Mouse (Mus musculus) stomach, embryonic 15.5 days (tissue): ENCODE results near the gene Synpo2l. TPM values are rescaled to one million over a fixed set of nuclear protein-coding genes. Genes with fewer than 3 reads are reported as not detected.

ENCODE experiments used
- ATAC-seq: fragments of 200-750 bp; cut with Nextera tagmentation; 2 replicates; pipeline ENCODE4 v1.8.0; 2017; ENCODE audit warnings: low read depth, moderate number of reproducible peaks, moderate TSS enrichment; ENCODE audit not compliant: insufficient read depth, low FRiP score
- H3K27ac ChIP-seq: fragments of 300-500 bp; sonication (generic); 2 replicates; pipeline ENCODE4 v1.5.1; 2015; ENCODE audit warnings: mild to moderate bottlenecking, inconsistent platforms
- H3K27me3 ChIP-seq: fragments of 300-500 bp; sonication (generic); replicated peaks from 2 replicates; pipeline ENCODE4 v1.6.1; 2015; ENCODE audit warnings: inconsistent platforms
- H3K36me3 ChIP-seq: fragments of 300-500 bp; sonication (generic); 2 replicates; pipeline ENCODE4 v1.6.1; 2015; ENCODE audit warnings: inconsistent platforms
- H3K4me1 ChIP-seq: fragments of 300-500 bp; sonication (generic); 2 replicates; pipeline ENCODE4 v1.6.1; 2015; ENCODE audit warnings: inconsistent platforms
- H3K4me2 ChIP-seq: fragments of 300-500 bp; sonication (generic); 2 replicates; pipeline ENCODE4 v1.6.1; 2015; ENCODE audit warnings: mild to moderate bottlenecking, inconsistent platforms
- H3K4me3 ChIP-seq: fragments of 300-500 bp; sonication (generic); replicated peaks from 2 replicates; pipeline ENCODE4 v1.5.1; 2015; ENCODE audit warnings: inconsistent platforms
- H3K9ac ChIP-seq: fragments of 300-500 bp; sonication (generic); 2 replicates; pipeline ENCODE4 v1.6.1; 2015; ENCODE audit warnings: inconsistent platforms
- H3K9me3 ChIP-seq: fragments of 300-500 bp; sonication (generic); 2 replicates; pipeline ENCODE4 v1.6.1; 2016; ENCODE audit warnings: inconsistent platforms
- WGBS: fragments of 180-500 bp; shearing (Covaris S2); methylation state at CpG from one replicate; pipeline ENCODE4 v1.1.7; 2015; 5-methylcytosine and 5-hydroxymethylcytosine counted together
- polyA plus RNA-seq: library from polyadenylated mRNA; unstranded; fragments of >200 nt; fragmentation: Nextera tagmentation; extraction: Ambion mirVana; gene quantifications from 2 replicates; pipeline ENCODE4 v1.2.1, GENCODE M21; 2015

Synpo2l gene
- polyA plus RNA-seq, 1 experiment from 2014 or later, result 0.45 TPM

DNA sequence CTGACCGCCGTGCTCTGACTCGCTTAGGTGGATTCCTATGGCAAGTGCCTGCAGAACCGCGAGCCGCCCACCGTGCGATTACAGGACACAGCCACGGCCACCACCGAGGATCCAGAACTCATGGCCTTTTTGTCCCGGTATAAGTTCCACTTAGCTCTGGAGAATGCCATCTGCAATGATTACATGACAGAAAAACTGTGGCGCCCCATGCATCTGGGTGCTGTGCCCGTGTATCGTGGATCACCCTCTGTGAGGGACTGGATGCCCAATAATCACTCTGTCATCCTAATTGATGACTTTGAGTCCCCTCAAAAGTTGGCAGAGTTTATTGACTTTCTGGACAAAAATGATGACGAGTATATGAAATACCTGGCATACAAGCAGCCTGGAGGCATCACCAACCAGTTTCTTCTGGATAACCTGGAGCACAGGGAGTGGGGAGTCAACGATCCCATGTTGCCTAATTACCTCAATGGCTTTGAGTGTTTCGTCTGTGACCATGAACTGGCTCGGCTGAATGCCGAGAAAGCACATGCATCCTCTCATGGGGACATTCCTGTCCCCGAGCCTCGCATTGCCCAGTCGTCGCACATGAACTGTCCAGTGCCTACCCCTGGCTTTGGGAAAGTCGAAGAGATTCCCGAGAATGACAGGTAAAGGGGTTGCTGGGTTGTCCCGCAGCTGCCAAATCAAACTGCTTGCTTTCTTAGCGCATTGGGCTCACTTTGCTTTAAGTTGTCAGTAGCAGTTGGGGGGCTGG is 27.8 kb upstream of the Synpo2l start:
- H3K9me3 ChIP-seq, result no peaks in the 10 kb centered on the region
- H3K36me3 ChIP-seq, result peaks cover 26% of the 10 kb centered on the region
- H3K4me1 ChIP-seq, result peaks cover 21% of the 10 kb centered on the region
- WGBS, result 11% methylated on average over 27 of the region's 27 CpGs
- peak overlapping the region; percentile 97 for H3K27ac ChIP-seq
- peak overlapping the region; percentile 76 for H3K4me3 ChIP-seq
- H3K27me3 ChIP-seq, result no peaks in the 10 kb centered on the region
- H3K9ac ChIP-seq, result peak overlapping the region; percentile 75
- no peak for ATAC-seq
- H3K4me2 ChIP-seq, result peak overlapping the region; percentile 72

DNA sequence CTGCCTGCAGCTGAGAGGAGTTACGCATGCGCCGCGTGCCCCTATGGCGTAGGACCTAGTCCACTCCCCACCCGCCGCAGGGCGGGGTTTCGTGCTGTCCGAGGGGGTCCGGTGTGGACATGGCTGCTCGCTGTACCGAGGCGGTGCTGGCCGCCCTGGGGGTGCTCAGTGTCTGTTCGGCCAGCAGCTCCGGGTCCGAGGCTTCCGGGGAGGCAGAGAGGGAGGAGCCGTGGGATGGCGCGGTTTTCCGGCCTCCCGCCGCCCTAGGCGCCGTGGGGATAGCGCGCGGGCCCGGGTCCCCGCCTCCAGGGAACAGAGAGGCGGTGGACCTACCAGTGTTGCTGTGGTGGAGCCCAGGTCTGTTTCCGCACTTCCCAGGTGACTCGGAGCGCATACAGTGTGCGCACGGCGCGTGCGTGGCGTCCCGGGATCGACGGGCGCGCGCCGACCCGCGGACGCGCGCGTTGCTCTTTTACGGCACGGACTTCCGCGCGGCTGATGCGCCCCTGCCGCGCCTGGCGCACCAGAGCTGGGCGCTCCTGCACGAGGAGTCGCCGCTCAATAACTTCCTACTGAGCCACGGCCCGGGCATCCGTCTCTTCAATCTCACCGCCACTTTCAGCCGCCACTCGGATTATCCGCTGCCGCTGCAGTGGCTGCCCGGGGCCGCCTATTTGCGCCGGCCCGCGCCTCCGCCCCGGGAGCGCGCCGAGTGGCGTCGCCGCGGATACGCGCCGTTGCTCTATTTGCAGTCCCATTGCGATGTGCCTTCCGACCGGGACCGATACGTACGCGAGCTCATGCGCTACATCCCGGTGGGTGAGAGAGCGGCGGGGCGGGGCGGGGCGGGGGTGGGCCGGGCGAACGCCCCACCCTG is 27.0 kb upstream of the Synpo2l start, which contains the start of gene Fut11:
Fut11 (plus strand) TSS at position 85 of the 877 bp plus-strand sequence.
- H3K36me3 ChIP-seq, result peaks cover 32% of the 10 kb centered on the region
- peaks cover 21% of the 10 kb centered on the region for H3K4me1 ChIP-seq
- H3K4me2 ChIP-seq, result peak within 1 kb of the TSS; percentile 72
- peak within 1 kb of the TSS; percentile 97 for H3K27ac ChIP-seq
- H3K27me3 ChIP-seq, result no peaks in the 10 kb centered on the region
- H3K4me3 ChIP-seq, result peak within 1 kb of the TSS; percentile 76
- no peaks in the 10 kb centered on the region for H3K9me3 ChIP-seq
- under 1% methylated on average over 107 of the region's 111 CpGs for WGBS
- peak within 1 kb of the TSS; percentile 75 for H3K9ac ChIP-seq
- ATAC-seq, result peak; percentile 92

DNA sequence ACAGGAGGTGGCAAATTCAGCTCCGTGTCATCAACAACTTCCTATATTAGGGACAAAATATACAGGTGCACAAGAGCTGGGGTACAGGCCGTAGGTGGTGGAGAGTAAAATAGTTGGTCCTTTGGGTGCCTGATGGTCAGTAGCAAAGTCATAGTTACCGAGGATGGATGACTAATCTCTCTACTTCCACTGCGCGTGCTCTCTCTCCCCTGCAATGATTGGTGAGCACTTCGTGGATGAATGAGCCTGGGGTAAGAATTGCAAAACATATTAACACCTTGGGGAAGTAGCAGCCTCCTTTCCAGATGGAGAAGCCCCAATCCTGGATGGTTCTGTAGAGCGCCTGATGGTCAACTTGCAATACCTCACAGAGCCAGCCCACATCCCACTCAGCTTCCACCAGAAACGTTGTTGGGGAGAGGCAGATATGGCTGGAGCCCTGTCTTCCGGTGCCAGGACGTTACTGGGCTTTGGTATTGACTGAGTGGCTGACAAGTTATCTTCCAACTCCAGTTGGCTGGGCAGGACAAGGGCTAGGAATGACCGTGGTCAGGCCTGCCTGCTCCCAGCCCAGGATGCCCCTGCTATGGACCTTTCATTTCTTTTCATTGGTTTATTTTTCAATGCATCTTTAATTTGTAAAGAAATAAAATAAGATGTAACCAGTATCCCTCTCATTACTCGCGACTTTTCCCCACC is 26.2 kb upstream of the Synpo2l start:
- WGBS, result 45% methylated on average over 13 of the region's 13 CpGs
- ATAC-seq, result no peak; the same call in 1 of the 2 replicates
- H3K4me2 ChIP-seq, result peak overlapping the region; percentile 72
- H3K27me3 ChIP-seq, result no peaks in the 10 kb centered on the region
- H3K27ac ChIP-seq, result peak overlapping the region; percentile 97
- H3K9me3 ChIP-seq, result no peaks in the 10 kb centered on the region
- peak overlapping the region; percentile 76 for H3K4me3 ChIP-seq
- H3K9ac ChIP-seq, result peak overlapping the region; percentile 75; the same call in 1 of the 2 replicates
- peaks cover 16% of the 10 kb centered on the region for H3K4me1 ChIP-seq
- H3K36me3 ChIP-seq, result peaks cover 40% of the 10 kb centered on the region

- ATAC-seq, result no peak
- Histone ChIP-seq H3K4me2 (no peak overlapping the region; the same call in 1 of the 2 replicates), H3K9ac (no peak overlapping the region), H3K27ac (no peak overlapping the region), H3K36me3 (peaks cover 46% of the 10 kb centered on the region), H3K4me1 (peaks cover 16% of the 10 kb centered on the region), H3K27me3 (no peaks in the 10 kb centered on the region), H3K9me3 (no peaks in the 10 kb centered on the region), H3K4me3 (no peak overlapping the region)
- WGBS, result 91% methylated on average over 10 of the region's 10 CpGs
These were observed 25.5 kb upstream of the Synpo2l start for GRCm38 (mm10) chr14:20693589-20694101.

DNA sequence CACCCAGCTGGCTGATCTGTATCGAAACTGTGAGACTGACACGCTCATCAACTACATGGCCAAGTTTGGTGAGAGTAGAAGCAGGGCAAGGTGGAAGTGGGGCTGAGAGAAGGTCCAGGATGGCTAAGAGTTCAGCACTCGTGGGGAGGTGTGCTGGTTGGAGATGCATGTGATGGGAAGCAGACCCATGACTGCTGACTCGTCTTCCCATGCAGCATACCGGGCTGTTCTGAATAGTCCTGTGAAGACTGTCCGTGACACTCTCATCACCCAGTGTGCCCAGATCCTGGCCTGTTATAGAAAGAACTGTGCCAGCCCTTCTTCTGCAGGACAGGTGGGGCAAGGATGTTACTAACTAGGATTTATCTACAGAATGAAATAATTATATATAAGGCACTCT is 23.6 kb upstream of the Synpo2l start:
- Histone ChIP-seq H3K27ac (no peak overlapping the region), H3K4me3 (no peak overlapping the region), H3K9me3 (no peaks in the 10 kb centered on the region), H3K4me1 (peaks cover 11% of the 10 kb centered on the region), H3K36me3 (peaks cover 65% of the 10 kb centered on the region), H3K4me2 (no peak overlapping the region), H3K9ac (no peak overlapping the region), H3K27me3 (no peaks in the 10 kb centered on the region)
- 90% methylated on average over 6 of the region's 6 CpGs for WGBS
- ATAC-seq, result no peak

DNA sequence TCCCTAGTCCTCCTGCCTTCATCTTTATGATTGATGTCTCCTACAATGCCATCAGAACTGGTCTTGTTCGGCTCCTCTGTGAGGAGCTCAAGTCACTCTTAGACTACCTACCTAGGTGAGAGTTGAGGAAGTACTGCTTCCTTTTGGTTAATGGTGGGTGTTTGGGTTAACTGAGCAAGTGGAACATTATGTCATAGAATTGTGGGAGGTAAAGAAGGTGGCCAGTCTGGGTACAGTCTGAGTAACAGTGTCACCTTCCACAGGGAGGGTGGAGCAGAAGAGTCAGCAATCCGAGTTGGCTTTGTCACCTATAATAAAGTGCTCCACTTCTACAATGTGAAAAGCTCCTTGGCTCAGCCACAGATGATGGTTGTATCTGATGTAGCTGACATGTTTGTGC is 20.9 kb upstream of the Synpo2l start:
- no peaks in the 10 kb centered on the region for H3K4me1 ChIP-seq
- no peak overlapping the region for H3K4me2 ChIP-seq
- no peak overlapping the region for H3K4me3 ChIP-seq
- peaks cover 92% of the 10 kb centered on the region for H3K36me3 ChIP-seq
- no peaks in the 10 kb centered on the region for H3K9me3 ChIP-seq
- no peaks in the 10 kb centered on the region for H3K27me3 ChIP-seq
- WGBS, result 79% methylated on average over 2 of the region's 2 CpGs
- H3K9ac ChIP-seq, result no peak overlapping the region
- H3K27ac ChIP-seq, result no peak overlapping the region
- no peak for ATAC-seq

DNA sequence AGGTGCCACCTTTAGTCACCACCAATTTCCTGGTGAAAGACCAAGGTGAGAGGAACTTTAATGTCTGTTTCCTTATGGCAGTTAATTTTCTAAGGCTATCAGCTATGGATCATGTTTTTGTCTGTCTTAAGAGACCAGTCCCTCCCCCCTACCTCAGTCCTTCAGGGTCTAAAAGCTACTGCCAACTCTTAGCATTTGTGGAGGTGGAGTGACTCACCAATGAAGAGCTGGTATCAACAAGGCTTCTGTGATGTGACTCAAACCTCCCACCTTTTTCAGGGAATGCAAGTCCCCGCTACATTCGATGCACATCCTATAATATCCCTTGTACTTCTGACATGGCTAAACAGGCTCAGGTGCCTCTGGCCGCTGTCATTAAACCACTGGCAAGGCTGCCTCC is 18.4 kb upstream of the Synpo2l start:
- H3K4me3 ChIP-seq, result no peak overlapping the region
- no peak for ATAC-seq
- no peaks in the 10 kb centered on the region for H3K4me1 ChIP-seq
- no peak overlapping the region for H3K9ac ChIP-seq
- no peaks in the 10 kb centered on the region for H3K9me3 ChIP-seq
- H3K36me3 ChIP-seq, result peaks cover 93% of the 10 kb centered on the region
- 94% methylated on average over 3 of the region's 3 CpGs for WGBS
- H3K27me3 ChIP-seq, result no peaks in the 10 kb centered on the region
- no peak overlapping the region for H3K27ac ChIP-seq
- no peak overlapping the region for H3K4me2 ChIP-seq

GRCm38 (mm10) chr14:20682498-20682897 is 14.3 kb upstream of the Synpo2l start:
- Histone ChIP-seq H3K27me3 (no peaks in the 10 kb centered on the region), H3K9ac (no peak overlapping the region), H3K4me2 (no peak overlapping the region), H3K36me3 (peaks cover 88% of the 10 kb centered on the region), H3K4me1 (no peaks in the 10 kb centered on the region), H3K27ac (no peak overlapping the region), H3K4me3 (no peak overlapping the region), H3K9me3 (no peaks in the 10 kb centered on the region)
- no peak for ATAC-seq
- WGBS, result 71% methylated on average over 3 of the region's 3 CpGs

DNA sequence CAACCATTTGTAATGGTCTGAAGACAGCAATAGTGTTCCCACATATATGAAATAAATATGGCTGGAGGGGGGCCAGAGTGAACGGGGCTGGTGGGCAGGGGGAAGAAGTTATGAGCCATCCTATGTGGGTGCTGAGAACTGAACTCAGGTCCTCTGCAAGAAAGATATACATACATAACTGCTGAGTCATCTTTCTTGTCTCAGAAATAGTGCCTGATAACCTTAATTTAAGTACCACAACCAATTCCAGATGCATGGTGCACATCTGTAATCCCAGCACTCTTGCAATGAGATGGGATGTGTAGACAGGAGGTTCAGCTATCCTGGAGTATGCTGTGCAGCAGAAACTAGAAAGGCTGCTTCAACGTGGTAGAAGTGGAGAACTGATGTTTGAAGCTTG is 13.6 kb upstream of the Synpo2l start:
- H3K9ac ChIP-seq, result no peak overlapping the region
- H3K27me3 ChIP-seq, result no peaks in the 10 kb centered on the region
- WGBS, result 88% methylated on average over 2 of the region's 2 CpGs
- no peak overlapping the region for H3K4me3 ChIP-seq
- H3K4me1 ChIP-seq, result no peaks in the 10 kb centered on the region
- no peak overlapping the region for H3K27ac ChIP-seq
- H3K36me3 ChIP-seq, result peaks cover 84% of the 10 kb centered on the region
- ATAC-seq, result no peak
- no peaks in the 10 kb centered on the region for H3K9me3 ChIP-seq
- H3K4me2 ChIP-seq, result no peak overlapping the region

- H3K9me3 ChIP-seq, result no peaks in the 10 kb centered on the region
- H3K4me1 ChIP-seq, result 0 out of 2 replicates have a peak, but pooled peaks cover 5% of the 10 kb centered on the region
- no peaks in the 10 kb centered on the region for H3K27me3 ChIP-seq
- H3K4me2 ChIP-seq, result no peak overlapping the region
- H3K36me3 ChIP-seq, result peaks cover 55% of the 10 kb centered on the region
- H3K9ac ChIP-seq, result no peak overlapping the region
- no peak overlapping the region for H3K4me3 ChIP-seq
- ATAC-seq, result no peak
- 91% methylated on average over 4 of the region's 4 CpGs for WGBS
- H3K27ac ChIP-seq, result no peak overlapping the region
These were observed 9.8 kb upstream of the Synpo2l start for GRCm38 (mm10) chr14:20677906-20678305.

DNA sequence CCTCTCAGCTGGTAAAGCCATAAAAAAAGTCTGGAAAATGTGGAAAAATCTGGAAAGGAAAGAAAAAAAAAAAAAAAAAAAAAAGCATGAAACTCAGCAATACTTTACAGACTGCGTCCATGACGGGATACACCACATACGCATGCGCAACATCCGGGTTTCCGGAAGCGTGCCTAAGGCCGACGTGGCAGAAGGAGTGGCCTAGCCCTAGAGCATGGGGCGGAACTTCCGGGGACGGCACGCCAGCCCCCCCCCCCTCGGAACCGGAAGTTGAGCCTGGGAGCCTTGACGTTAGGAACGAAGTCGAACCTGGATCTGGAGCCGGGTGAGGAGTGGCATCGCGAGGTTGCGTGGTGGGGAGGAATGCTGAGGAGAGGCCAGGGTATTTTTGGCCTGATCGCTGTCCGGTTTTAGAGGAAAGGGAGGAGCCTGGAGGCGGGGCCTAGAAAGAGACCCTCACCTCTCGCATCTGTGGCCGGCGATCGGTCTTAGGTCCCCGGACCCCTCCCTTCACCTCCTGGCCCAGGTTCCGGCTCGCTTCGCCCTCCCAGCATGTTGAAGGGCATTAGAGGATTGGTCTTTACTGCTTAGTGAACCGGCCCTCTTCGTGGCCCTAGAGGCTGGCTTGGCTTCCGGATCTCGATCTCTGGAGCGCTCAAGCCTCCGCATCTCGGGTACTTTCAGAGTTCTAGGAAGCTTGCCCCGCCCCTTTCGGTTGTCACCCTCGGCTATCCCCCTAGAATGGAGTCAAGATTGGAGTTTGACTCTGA is 6.1 kb upstream of the Synpo2l start, which contains the start of gene Sec24c:
Sec24c (plus strand) TSS at position 245 of the 770 bp plus-strand sequence.
- Histone ChIP-seq H3K27ac (peak within 1 kb of the TSS; percentile 97), H3K27me3 (no peaks in the 10 kb centered on the region), H3K9me3 (no peaks in the 10 kb centered on the region), H3K4me1 (0 out of 2 replicates have a peak, but pooled peaks cover 5% of the 10 kb centered on the region), H3K4me3 (peak within 1 kb of the TSS; percentile 77), H3K4me2 (peak within 1 kb of the TSS; percentile 74), H3K36me3 (peaks cover 24% of the 10 kb centered on the region), H3K9ac (peak within 1 kb of the TSS; percentile 83)
- peak; percentile 96 for ATAC-seq
- under 1% methylated on average over 43 of the region's 43 CpGs for WGBS
